Mouse (Mus musculus): ENCODE results near the gene Rora. TPM values are rescaled to one million over a fixed set of nuclear protein-coding genes. Genes with fewer than 3 reads are reported as not detected.

Rora gene
- polyA plus RNA-seq, 1 experiment from 2014 or later, result 43.6 TPM

GRCm38 (mm10) chr9:68913191-68913697 is 259.7 kb downstream of the Rora start:
- H3K27ac ChIP-seq (ENCODE audit: low read length), result no peak overlapping the region

GRCm38 (mm10) chr9:68914541-68915275 is 261.1 kb downstream of the Rora start:
- H3K4me3 ChIP-seq (ENCODE audit: low read depth, low read length), result no peak overlapping the region
- no peak overlapping the region for H3K9ac ChIP-seq (ENCODE audit: low read depth, low read length)
- H3K4me2 ChIP-seq (ENCODE audit: low read length), result no peak overlapping the region
- H3K4me1 ChIP-seq (ENCODE audit: control insufficient read depth, insufficient read depth, low read length), result peaks cover 7% of the 10 kb centered on the region
- no peaks in the 10 kb centered on the region for H3K36me3 ChIP-seq (ENCODE audit: control insufficient read depth, insufficient read depth, low read length)
- ATAC-seq, result no peak
- no peaks in the 10 kb centered on the region for H3K9me3 ChIP-seq (replicated peaks; ENCODE audit: control insufficient read depth, low read length, poor library complexity, severe bottlenecking)
- H3K27me3 ChIP-seq (ENCODE audit: control insufficient read depth, insufficient read depth, low read depth, low read length), result no peaks in the 10 kb centered on the region
- 95% methylated on average over 4 of the region's 4 CpGs for WGBS
- no peak overlapping the region for H3K27ac ChIP-seq (ENCODE audit: low read length)

More at GRCm38 (mm10) chr9:68913191-68913697, 259.7 kb downstream of the Rora start:
- Histone ChIP-seq H3K36me3 (ENCODE audit: control insufficient read depth, insufficient read depth, low read length) (no peaks in the 10 kb centered on the region), H3K9me3 (replicated peaks; ENCODE audit: control insufficient read depth, low read length, poor library complexity, severe bottlenecking) (no peaks in the 10 kb centered on the region), H3K4me2 (ENCODE audit: low read length) (no peak overlapping the region), H3K27me3 (ENCODE audit: control insufficient read depth, insufficient read depth, low read depth, low read length) (no peaks in the 10 kb centered on the region), H3K4me1 (ENCODE audit: control insufficient read depth, insufficient read depth, low read length) (peaks cover 7% of the 10 kb centered on the region), H3K4me3 (ENCODE audit: low read depth, low read length) (no peak overlapping the region), H3K9ac (ENCODE audit: low read depth, low read length) (no peak overlapping the region)
- ATAC-seq, result no peak
- WGBS, result 47% methylated on average over 10 of the region's 10 CpGs

GRCm38 (mm10) chr9:68916741-68917140 is 263.2 kb downstream of the Rora start:
- Histone ChIP-seq H3K36me3 (ENCODE audit: control insufficient read depth, insufficient read depth, low read length) (no peaks in the 10 kb centered on the region), H3K9ac (ENCODE audit: low read depth, low read length) (no peak overlapping the region), H3K4me1 (ENCODE audit: control insufficient read depth, insufficient read depth, low read length) (peaks cover 7% of the 10 kb centered on the region), H3K4me2 (ENCODE audit: low read length) (no peak overlapping the region), H3K4me3 (ENCODE audit: low read depth, low read length) (no peak overlapping the region), H3K9me3 (replicated peaks; ENCODE audit: control insufficient read depth, low read length, poor library complexity, severe bottlenecking) (no peaks in the 10 kb centered on the region), H3K27ac (ENCODE audit: low read length) (no peak overlapping the region), H3K27me3 (ENCODE audit: control insufficient read depth, insufficient read depth, low read depth, low read length) (no peaks in the 10 kb centered on the region)
- WGBS, result 70% methylated on average over 1 of the region's 1 CpGs
- ATAC-seq, result no peak

GRCm38 (mm10) chr9:68923128-68923601 is 269.6 kb downstream of the Rora start:
- Histone ChIP-seq H3K9ac (ENCODE audit: low read depth, low read length) (no peak overlapping the region), H3K27ac (ENCODE audit: low read length) (peak overlapping the region; percentile 22; the same call in 1 of the 2 replicates), H3K9me3 (replicated peaks; ENCODE audit: control insufficient read depth, low read length, poor library complexity, severe bottlenecking) (no peaks in the 10 kb centered on the region), H3K36me3 (ENCODE audit: control insufficient read depth, insufficient read depth, low read length) (no peaks in the 10 kb centered on the region), H3K27me3 (ENCODE audit: control insufficient read depth, insufficient read depth, low read depth, low read length) (no peaks in the 10 kb centered on the region), H3K4me2 (ENCODE audit: low read length) (no peak overlapping the region), H3K4me1 (ENCODE audit: control insufficient read depth, insufficient read depth, low read length) (peaks cover 5% of the 10 kb centered on the region; the same call in 1 of the 2 replicates), H3K4me3 (ENCODE audit: low read depth, low read length) (no peak overlapping the region)
- WGBS, result 53% methylated on average over 12 of the region's 12 CpGs
- peak; percentile 73 for ATAC-seq

- no peaks in the 10 kb centered on the region for H3K36me3 ChIP-seq (ENCODE audit: control insufficient read depth, insufficient read depth, low read length)
- no peak overlapping the region for H3K27ac ChIP-seq (ENCODE audit: low read length)
- no peaks in the 10 kb centered on the region for H3K27me3 ChIP-seq (ENCODE audit: control insufficient read depth, insufficient read depth, low read depth, low read length)
- H3K4me3 ChIP-seq (ENCODE audit: low read depth, low read length), result no peak overlapping the region
- no peaks in the 10 kb centered on the region for H3K9me3 ChIP-seq (replicated peaks; ENCODE audit: control insufficient read depth, low read length, poor library complexity, severe bottlenecking)
- ATAC-seq, result no peak
- no peak overlapping the region for H3K4me2 ChIP-seq (ENCODE audit: low read length)
- H3K9ac ChIP-seq (ENCODE audit: low read depth, low read length), result no peak overlapping the region
- peaks cover 12% of the 10 kb centered on the region for H3K4me1 ChIP-seq (ENCODE audit: control insufficient read depth, insufficient read depth, low read length)
- 89% methylated on average over 6 of the region's 6 CpGs for WGBS
Measured at GRCm38 (mm10) chr9:68926406-68926805, 272.8 kb downstream of the Rora start.

GRCm38 (mm10) chr9:68933159-68933558 is 279.6 kb downstream of the Rora start:
- ATAC-seq, result no peak
- no peak overlapping the region for H3K4me3 ChIP-seq (ENCODE audit: low read depth, low read length)
- WGBS, result 65% methylated on average over 3 of the region's 3 CpGs

GRCm38 (mm10) chr9:68934238-68934637 is 280.7 kb downstream of the Rora start:
- H3K27me3 ChIP-seq (ENCODE audit: control insufficient read depth, insufficient read depth, low read depth, low read length), result no peaks in the 10 kb centered on the region
- no peak overlapping the region for H3K9ac ChIP-seq (ENCODE audit: low read depth, low read length)
- H3K4me2 ChIP-seq (ENCODE audit: low read length), result no peak overlapping the region
- H3K4me1 ChIP-seq (ENCODE audit: control insufficient read depth, insufficient read depth, low read length), result peaks cover 9% of the 10 kb centered on the region
- ATAC-seq, result no peak
- 68% methylated on average over 4 of the region's 4 CpGs for WGBS
- H3K9me3 ChIP-seq (replicated peaks; ENCODE audit: control insufficient read depth, low read length, poor library complexity, severe bottlenecking), result no peaks in the 10 kb centered on the region
- H3K27ac ChIP-seq (ENCODE audit: low read length), result no peak overlapping the region
- H3K4me3 ChIP-seq (ENCODE audit: low read depth, low read length), result no peak overlapping the region
- H3K36me3 ChIP-seq (ENCODE audit: control insufficient read depth, insufficient read depth, low read length), result no peaks in the 10 kb centered on the region

More at GRCm38 (mm10) chr9:68933159-68933558, 279.6 kb downstream of the Rora start:
- no peaks in the 10 kb centered on the region for H3K27me3 ChIP-seq (ENCODE audit: control insufficient read depth, insufficient read depth, low read depth, low read length)
- H3K9me3 ChIP-seq (replicated peaks; ENCODE audit: control insufficient read depth, low read length, poor library complexity, severe bottlenecking), result no peaks in the 10 kb centered on the region
- no peak overlapping the region for H3K4me2 ChIP-seq (ENCODE audit: low read length)
- peaks cover 9% of the 10 kb centered on the region for H3K4me1 ChIP-seq (ENCODE audit: control insufficient read depth, insufficient read depth, low read length)
- no peak overlapping the region for H3K27ac ChIP-seq (ENCODE audit: low read length)
- no peaks in the 10 kb centered on the region for H3K36me3 ChIP-seq (ENCODE audit: control insufficient read depth, insufficient read depth, low read length)
- no peak overlapping the region for H3K9ac ChIP-seq (ENCODE audit: low read depth, low read length)

- H3K4me3 ChIP-seq (ENCODE audit: low read depth, low read length), result no peak overlapping the region
- no peak overlapping the region for H3K4me2 ChIP-seq (ENCODE audit: low read length)
- no peak for ATAC-seq
- no peak overlapping the region for H3K9ac ChIP-seq (ENCODE audit: low read depth, low read length)
- WGBS, result 94% methylated on average over 11 of the region's 11 CpGs
- no peaks in the 10 kb centered on the region for H3K36me3 ChIP-seq (ENCODE audit: control insufficient read depth, insufficient read depth, low read length)
- H3K4me1 ChIP-seq (ENCODE audit: control insufficient read depth, insufficient read depth, low read length), result peaks cover 6% of the 10 kb centered on the region
- H3K9me3 ChIP-seq (replicated peaks; ENCODE audit: control insufficient read depth, low read length, poor library complexity, severe bottlenecking), result no peaks in the 10 kb centered on the region
- no peak overlapping the region for H3K27ac ChIP-seq (ENCODE audit: low read length)
- no peaks in the 10 kb centered on the region for H3K27me3 ChIP-seq (ENCODE audit: control insufficient read depth, insufficient read depth, low read depth, low read length)
Measured at GRCm38 (mm10) chr9:68935611-68936010, 282.0 kb downstream of the Rora start.

- no peak overlapping the region for H3K4me3 ChIP-seq (ENCODE audit: low read depth, low read length)
- 50% methylated on average over 7 of the region's 7 CpGs for WGBS
- no peaks in the 10 kb centered on the region for H3K36me3 ChIP-seq (ENCODE audit: control insufficient read depth, insufficient read depth, low read length)
- H3K4me2 ChIP-seq (ENCODE audit: low read length), result no peak overlapping the region
- H3K4me1 ChIP-seq (ENCODE audit: control insufficient read depth, insufficient read depth, low read length), result peaks cover 6% of the 10 kb centered on the region; the same call in 1 of the 2 replicates
- H3K27me3 ChIP-seq (ENCODE audit: control insufficient read depth, insufficient read depth, low read depth, low read length), result no peaks in the 10 kb centered on the region
- no peaks in the 10 kb centered on the region for H3K9me3 ChIP-seq (replicated peaks; ENCODE audit: control insufficient read depth, low read length, poor library complexity, severe bottlenecking)
- ATAC-seq, result peak; percentile 54; the same call in 1 of the 2 replicates
- H3K27ac ChIP-seq (ENCODE audit: low read length), result peak overlapping the region; percentile 34; the same call in 1 of the 2 replicates
- no peak overlapping the region for H3K9ac ChIP-seq (ENCODE audit: low read depth, low read length)
Measured at GRCm38 (mm10) chr9:68941037-68941436, 287.5 kb downstream of the Rora start.
